Mouse (Mus musculus) adrenal gland, postnatal 10 days (tissue): ENCODE data around the gene Mink1. TPM values are rescaled to one million over a fixed set of nuclear protein-coding genes. Genes with fewer than 3 reads are reported as not detected.
A peak's percentile ranks its signal among the peaks of the same experiment; 100 is the strongest.
"Not testable (repeated sequence)": the region's sequence is repeated elsewhere in the genome, so short reads cannot be mapped to it uniquely, and the experiment has no call there.

Source experiments
- DNase-seq: peaks from one replicate; pipeline ENCODE4 v3.0.0; 2021; ENCODE audit warnings: mixed read lengths
- total RNA-seq, 2 experiments: library from RNA; stranded (reverse); gene quantifications; 2 replicates each; pipeline ENCODE4 v1.2.3; 2021

The Mink1 gene
- total RNA-seq, 2 experiments from 2014 or later, result 49.0 to 55.8 TPM

GRCm38 (mm10) chr11:70553940-70554339 lies 8.7 kb upstream of the Mink1 start:
- DNase-seq, result no peak

DNA sequence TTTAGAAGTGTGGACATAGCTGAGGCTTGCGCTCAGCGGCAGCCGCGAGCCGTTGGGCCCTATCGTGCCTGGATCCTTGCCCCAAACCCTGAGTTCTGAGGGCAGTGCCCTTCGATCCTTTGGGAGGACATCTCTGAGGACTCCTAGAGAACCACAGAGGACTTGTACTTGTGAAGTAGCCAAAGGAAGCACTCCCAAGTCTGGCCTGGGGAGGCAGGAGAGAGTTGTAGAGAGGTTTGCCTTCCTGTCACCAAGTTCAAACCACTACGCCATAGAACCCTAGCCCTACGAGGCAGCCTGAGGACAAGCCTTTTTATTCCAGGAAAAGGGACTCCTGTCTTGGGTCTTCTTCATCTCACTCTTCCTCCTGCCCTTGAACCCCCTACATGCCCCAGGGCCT lies 5.1 kb upstream of the Mink1 start:
- DNase-seq, result no peak

DNA sequence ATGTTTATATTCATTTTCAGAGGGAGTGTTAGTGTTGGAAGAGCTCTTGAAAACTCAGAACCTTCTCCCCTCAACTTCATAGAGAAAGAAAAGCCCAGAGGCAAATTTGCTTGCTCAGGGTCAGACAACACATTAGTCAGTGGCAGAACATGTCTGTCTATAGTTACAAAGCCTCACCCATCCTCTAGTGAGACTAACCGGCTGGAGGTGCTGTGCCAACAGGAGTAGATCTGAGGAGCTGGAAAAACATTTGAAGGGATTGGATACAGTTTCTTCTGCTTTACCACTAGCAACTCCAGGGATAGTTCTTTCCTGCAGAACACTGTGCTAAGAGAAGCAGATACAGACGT lies 769 bp upstream of the Mink1 start:
- no peak for DNase-seq

DNA sequence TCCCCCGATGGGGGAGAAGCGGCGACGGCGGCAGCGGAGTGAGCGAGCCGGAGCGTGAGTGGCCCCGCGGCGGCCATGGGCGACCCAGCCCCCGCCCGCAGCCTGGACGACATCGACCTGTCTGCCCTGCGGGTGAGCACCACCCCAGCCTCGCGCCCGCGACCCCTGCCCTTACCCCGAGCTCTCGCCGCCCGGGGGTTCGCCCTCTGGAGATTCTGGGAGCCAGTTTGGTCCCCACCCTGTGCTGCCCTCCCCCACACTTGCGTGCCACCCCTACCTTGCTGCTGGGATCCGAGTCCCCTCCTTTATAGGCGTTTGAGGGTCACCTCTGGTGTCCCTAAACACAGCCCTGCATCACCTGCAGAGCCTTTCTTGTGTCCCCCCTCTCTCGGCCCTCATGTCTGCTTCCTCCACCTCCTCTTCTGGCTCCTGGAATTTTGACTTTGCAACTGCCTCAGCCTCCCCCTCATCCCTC lies 351 bp downstream of the Mink1 start:
- no peak for DNase-seq

DNA sequence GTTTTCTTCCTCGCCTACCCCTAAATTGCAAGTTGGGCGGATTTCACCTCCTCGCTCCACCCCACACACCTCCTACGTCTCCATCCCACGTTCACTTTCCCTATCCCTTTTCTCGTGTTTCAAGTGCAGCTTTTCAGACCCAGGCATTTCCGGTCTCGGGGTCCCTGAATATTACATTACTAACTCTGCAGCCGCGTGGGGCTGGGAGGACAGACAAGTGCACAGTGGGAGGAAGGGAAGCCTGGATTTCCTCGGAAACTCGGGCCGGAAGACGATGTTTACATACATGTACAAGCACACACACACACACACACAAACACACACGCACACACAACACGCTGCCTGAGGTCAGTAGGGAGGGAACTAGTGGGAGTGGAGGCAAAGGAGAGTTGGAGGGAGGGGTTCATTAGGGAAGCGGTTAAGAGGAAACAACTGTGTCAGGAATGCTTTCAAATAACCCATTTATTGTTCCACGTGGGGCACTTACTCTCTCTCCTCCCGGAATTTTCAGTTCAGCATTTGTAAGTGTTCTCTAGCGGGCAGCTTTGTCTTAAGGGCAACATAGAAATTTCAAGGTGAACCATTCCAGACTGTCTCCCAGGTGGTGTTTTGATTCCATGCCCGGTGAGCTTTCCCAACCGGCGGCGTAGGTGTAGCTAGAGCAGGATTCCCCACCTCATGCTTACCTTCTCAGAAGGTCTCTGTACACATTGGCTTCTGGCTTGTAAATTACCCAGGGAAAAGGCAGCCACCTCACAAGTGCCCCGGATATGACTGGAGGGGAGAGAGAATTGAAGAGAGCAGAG lies 992 bp downstream of the Mink1 start:
- peak; percentile 37 for DNase-seq

DNA sequence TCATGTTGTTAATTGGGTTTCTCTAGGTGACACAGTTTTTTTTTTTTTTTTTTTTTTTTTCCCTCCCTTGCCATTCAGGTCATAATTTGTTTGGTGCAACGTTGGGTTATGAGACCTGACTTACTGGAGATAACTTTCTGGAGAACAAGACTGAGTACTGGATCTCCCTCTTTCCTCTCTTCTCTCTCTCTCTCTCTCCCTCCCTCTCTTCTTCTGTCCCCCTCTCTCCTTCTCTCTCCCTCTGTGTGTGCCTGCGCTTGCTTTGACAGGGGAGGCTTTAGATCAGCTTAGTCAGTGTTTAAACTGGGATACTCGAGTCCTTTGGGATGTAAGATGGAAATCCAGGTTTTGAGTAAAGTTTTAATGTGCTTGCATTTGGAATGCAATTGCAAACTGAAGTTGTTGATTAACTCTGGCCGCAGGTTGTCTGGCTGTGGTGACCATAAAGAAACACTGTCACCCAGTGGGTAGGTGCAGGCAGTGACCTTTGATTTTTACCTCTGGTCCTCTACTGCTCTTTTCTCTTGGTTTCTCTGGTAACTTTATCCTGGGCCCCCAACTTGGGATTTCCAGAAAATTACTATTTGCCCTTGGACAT lies 1.7 kb downstream of the Mink1 start:
- DNase-seq, result no peak

DNA sequence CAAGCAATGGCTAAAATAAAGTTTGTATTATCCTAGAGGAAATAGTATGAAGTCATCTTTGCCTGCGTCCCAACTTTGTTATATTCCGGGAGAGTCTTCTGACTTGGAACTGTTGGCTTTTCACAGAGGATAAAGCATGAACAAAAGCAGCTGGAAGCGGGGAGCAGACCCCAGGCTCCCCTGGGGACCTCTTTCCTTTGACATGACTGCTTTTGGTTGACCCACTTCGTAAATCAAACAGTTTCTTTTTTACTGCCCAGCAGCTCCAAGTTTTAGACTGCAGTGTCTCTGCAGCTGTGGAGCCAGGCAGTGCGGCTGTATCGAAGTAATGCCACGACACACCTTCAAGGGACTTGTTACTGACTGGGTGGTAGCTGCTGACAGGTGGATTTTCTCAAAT lies 3.9 kb downstream of the Mink1 start:
- no peak for DNase-seq

DNA sequence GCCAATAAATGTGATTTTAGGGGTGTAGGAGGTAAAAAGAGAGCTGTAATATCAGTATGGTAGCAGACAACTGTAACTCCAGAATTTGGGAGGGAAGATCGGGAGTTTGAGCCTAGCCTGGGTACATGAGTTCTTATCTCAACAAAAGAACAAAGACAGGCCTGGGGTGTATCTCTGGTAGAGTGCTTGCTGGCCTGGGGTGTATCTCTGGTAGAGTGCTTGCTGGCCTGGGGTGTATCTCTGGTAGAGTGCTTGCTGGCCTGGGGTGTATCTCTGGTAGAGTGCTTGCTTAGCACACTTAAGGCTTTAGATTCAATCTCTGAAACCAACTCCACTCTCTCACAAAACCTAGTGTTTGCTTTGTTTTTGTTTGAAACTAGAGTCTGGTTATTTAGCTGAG lies 7.9 kb downstream of the Mink1 start:
- DNase-seq, result not testable (repeated sequence)

- no peak for DNase-seq
Observed at GRCm38 (mm10) chr11:70571641-70572040, 9.0 kb downstream of the Mink1 start.

GRCm38 (mm10) chr11:70572348-70572902 lies 9.7 kb downstream of the Mink1 start:
- DNase-seq, result no peak

DNA sequence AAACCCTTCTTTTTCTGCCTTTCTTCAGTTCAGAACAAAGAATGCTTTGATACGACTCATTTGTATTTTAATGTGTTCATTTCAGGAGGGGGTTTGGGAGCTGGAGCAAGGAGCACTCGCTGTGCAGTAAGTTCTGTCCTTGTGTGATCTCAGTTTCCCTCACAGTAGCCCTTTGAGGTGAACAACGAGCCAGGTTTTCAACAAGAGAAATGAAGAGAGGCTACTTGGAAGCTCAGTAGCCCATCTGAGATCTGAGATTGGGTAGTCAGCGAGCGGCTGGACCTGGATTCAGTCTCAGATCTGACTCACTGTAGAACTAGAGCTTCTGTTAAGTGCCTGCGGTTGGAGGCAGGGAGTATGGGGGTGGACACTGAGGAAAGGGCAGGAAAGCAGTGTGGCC lies 11.2 kb downstream of the Mink1 start:
- no peak for DNase-seq

DNA sequence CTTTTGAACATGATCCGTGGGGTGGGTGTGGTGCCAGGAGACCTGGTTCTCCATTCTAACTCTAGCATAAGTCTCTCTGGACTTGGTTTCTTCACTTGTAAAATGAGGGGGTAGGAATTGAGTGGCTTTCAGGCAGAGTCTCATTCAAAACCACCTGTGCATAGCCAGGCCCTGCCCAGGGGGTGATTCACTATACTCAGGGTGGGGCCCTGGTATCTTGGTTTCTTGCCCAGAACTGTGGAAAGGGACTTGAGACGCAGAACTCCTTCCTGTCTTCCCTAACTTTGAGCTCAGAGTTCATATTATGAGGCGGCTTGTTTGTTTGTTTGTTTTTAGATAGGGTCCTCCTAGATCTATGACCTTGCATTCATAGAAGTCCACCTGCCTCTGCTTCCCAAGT lies 14.5 kb downstream of the Mink1 start:
- no peak for DNase-seq

- DNase-seq, result no peak
Observed at GRCm38 (mm10) chr11:70578962-70579361, 16.3 kb downstream of the Mink1 start.

DNA sequence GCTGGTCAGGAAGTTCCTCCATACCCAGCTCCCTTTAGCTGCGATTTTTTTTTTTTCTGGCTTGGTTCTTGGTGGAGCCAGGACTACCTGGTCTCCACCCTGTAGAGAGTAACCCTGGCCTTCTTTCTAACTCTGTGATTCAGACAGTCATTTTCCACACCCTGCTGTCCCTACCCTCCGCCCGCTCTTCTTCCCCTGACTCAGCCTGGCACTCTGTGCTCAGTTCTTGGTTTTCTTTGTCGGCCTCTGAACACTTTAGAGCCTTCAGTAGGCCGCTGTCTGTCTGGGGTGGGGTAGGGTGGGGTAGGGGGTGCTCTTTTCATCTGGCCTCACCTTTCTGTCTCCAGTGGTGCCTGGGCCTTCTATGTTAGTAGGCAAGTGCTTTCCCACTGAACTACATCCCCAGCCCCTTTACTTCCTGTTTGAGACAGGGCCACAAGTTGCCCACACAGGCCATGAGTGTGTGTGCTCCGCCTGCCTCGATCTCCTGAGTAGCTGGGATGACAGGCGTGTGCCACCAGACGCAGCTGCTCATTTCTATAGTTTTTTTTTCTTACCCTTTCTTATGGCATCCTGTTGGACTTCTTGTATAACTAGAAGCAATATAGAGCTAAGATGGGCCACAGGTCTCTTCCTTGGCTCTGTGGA lies 17.2 kb downstream of the Mink1 start:
- no peak for DNase-seq

GRCm38 (mm10) chr11:70580358-70580720 lies 17.7 kb downstream of the Mink1 start:
- DNase-seq, result no peak

- no peak for DNase-seq
Observed at GRCm38 (mm10) chr11:70580921-70581320, 18.2 kb downstream of the Mink1 start.

GRCm38 (mm10) chr11:70582196-70582595 lies 19.5 kb downstream of the Mink1 start:
- DNase-seq, result no peak

- DNase-seq, result no peak
Observed at GRCm38 (mm10) chr11:70583022-70583714, 20.5 kb downstream of the Mink1 start.

DNA sequence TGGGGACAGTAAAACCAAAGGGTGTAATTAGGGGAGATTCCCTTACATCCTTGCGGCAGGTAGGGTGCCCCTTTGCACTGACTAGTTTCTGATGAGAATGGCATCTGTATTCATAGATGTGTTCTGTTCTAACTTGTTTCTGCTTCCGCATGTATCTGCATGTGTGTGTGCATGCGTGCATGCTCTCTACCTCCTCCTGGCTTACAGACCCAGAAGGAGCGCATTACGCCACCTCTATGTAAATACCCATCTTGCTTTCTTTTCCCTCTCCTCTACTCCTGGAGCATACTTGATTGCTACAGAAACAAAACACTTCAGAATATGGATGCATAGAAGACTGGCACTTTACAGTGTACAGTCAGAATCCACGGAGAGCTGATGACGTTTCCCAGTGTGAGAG lies 21.1 kb downstream of the Mink1 start:
- DNase-seq, result no peak

DNA sequence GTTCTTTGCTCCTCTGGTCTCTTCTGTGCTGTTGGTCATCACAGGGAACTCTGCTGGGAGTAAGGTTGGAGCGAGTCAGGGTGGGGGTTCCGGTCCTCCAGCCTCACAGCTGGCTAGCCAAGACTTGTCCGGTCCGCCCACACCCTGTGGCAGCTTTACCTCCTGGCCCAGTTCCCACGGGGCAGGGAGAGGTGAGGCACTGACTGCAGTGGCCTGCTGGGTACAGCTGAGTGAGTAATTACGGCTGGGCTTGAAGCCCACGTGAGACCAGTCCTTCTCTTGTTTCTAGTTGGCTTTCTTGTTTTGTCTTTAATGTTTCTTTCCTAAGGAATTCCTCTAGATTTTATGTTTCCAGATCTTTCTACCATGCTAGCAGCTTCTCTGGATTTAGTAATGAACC lies 22.8 kb downstream of the Mink1 start:
- peak; percentile 74 for DNase-seq

DNA sequence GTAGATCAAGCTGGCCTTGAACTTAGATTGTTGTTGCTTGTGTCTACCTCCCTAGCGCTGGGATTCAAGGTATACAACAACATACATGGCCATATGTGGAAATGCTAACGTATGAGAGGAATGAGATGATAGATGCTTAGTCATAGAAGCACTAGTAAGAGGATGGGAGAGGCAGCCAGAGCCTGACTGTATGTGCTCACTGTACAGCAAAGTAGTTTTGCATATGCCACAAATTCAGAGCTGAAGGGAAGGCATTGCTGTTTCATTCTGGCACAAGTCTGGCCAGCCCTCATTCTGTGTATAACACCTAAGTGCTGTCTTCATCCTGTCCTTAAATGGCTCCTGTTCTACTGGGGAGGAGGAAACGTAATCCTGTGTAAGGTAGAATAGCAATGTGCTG lies 23.6 kb downstream of the Mink1 start:
- DNase-seq, result no peak

- no peak for DNase-seq
Observed at GRCm38 (mm10) chr11:70586954-70587353, 24.3 kb downstream of the Mink1 start.

DNA sequence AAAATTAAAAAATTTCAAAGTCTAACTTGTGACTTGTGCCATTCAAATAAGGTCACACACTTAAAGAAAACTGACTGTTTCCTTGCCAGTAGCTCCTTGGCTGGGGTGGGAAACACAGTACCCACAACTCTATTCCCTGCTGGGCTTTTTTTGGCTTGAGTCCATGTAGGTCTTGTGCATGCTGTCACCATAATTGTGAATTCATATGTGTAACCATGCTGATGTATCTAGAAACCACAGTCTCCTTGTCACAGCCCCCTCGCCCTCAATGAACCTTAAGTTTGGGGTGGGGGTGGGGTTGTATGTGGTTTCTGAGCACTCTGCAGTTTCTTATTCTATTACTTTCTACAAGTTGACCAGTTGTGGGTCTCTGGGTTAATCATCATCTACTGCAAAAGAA lies 29.1 kb downstream of the Mink1 start:
- no peak for DNase-seq
